Mouse (Mus musculus) lung, embryonic 16.5 days (tissue): ENCODE measurements at regions not wholly inside any gene's neighbourhood (a gene's known extent, or its start where the extent isn't known, plus 50 kb on each side); places are given as distances from the start of the nearest gene placed in this dataset.

Experiments used
- ATAC-seq: fragments of 200-750 bp; cut with Nextera tagmentation; 2 replicates; pipeline ENCODE4 v1.8.0; 2017; ENCODE audit warnings: low read depth, mild to moderate bottlenecking, moderate library complexity
- H3K27ac ChIP-seq: fragments of 300-500 bp; sonication (generic); 2 replicates; pipeline ENCODE4 v1.5.1; 2014; ENCODE audit warnings: mild to moderate bottlenecking, control low read depth, low read length
- H3K27me3 ChIP-seq: fragments of 300-500 bp; sonication (generic); 2 replicates; pipeline ENCODE4 v1.6.1; 2014; ENCODE audit warnings: low read depth, low read length, mixed read lengths; ENCODE audit not compliant: control insufficient read depth, insufficient read depth
- H3K36me3 ChIP-seq: fragments of 300-500 bp; sonication (generic); 2 replicates; pipeline ENCODE4 v1.6.1; 2014; ENCODE audit warnings: low read length; ENCODE audit not compliant: control insufficient read depth, insufficient read depth
- H3K4me1 ChIP-seq: fragments of 300-500 bp; sonication (generic); replicated peaks from 2 replicates; pipeline ENCODE4 v1.6.1; 2014; ENCODE audit warnings: low read length, mixed read lengths; ENCODE audit not compliant: control insufficient read depth, insufficient read depth
- H3K4me2 ChIP-seq: fragments of 300-500 bp; sonication (generic); 2 replicates; pipeline ENCODE4 v1.6.1; 2014; ENCODE audit warnings: low read depth, low read length, control low read depth
- H3K4me3 ChIP-seq: fragments of 300-500 bp; sonication (generic); 2 replicates; pipeline ENCODE4 v1.5.1; 2014; ENCODE audit warnings: mild to moderate bottlenecking, low read length, control low read depth
- H3K9ac ChIP-seq: fragments of 300-500 bp; sonication (generic); 2 replicates; pipeline ENCODE4 v1.6.1; 2014; ENCODE audit warnings: low read length, control low read depth
- H3K9me3 ChIP-seq: fragments of 300-500 bp; sonication (generic); 2 replicates; pipeline ENCODE4 v1.6.1; 2016; ENCODE audit warnings: low read length; ENCODE audit not compliant: control insufficient read depth
- WGBS: fragments of 180-500 bp; shearing (Covaris S2); extraction: QIAGEN DNeasy Blood & Tissue Kit; methylation state at CpG from one replicate; pipeline ENCODE4 v1.1.7; 2014; 5-methylcytosine and 5-hydroxymethylcytosine counted together

DNA sequence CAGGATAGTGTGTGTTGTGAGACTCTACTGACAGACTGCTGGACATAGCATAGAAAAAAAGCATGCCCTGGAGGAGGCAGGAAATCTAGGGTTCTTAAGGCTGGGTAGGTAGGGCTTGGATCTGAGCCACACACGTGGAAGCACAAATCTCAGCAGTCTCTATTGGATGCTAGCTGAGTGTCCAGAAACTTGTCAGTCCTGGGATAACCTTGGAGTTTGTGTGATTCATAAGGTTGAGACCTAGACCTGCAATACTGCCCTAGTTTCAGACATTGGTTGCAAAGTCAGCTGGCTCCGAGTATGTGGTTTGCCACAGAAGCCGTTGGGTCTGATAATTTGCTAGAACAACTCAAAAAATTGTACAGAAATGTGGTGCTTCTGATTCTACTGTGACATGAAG, 335.8 kb upstream of the Myt1l start:
- Histone ChIP-seq H3K9ac (no peak overlapping the region), H3K27ac (no peak overlapping the region), H3K4me3 (no peak overlapping the region), H3K36me3 (no peaks in the 10 kb centered on the region), H3K27me3 (no peaks in the 10 kb centered on the region), H3K4me1 (no peaks in the 10 kb centered on the region), H3K9me3 (no peaks in the 10 kb centered on the region), H3K4me2 (no peak overlapping the region)
- 79% methylated on average over 3 of the region's 3 CpGs for WGBS
- ATAC-seq, result no peak

DNA sequence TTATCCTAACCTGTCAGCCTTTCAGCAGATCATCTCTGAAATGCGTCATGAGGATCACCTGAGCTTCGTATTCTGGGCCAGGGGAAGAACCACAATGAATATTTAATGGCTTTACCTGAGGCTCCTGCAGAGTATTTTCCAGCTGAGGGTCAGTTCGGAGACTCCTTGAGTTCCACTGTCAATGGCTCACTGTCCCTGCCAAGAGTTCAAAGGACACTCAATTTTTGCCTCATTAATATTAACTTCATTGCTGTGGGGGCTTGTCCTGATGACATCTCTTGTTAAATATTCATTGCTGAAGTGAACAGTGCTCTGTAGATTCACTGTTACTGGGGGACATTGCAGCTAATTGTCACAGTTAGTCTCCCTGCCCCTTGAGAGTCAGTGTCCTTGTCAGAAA, 316.2 kb upstream of the Myt1l start:
- no peaks in the 10 kb centered on the region for H3K36me3 ChIP-seq
- no peaks in the 10 kb centered on the region for H3K9me3 ChIP-seq
- ATAC-seq, result no peak
- H3K4me3 ChIP-seq, result no peak overlapping the region
- no peaks in the 10 kb centered on the region for H3K27me3 ChIP-seq
- no peak overlapping the region for H3K9ac ChIP-seq
- 46% methylated on average over 3 of the region's 3 CpGs for WGBS
- H3K4me1 ChIP-seq, result no peaks in the 10 kb centered on the region
- H3K27ac ChIP-seq, result no peak overlapping the region
- no peak overlapping the region for H3K4me2 ChIP-seq

DNA sequence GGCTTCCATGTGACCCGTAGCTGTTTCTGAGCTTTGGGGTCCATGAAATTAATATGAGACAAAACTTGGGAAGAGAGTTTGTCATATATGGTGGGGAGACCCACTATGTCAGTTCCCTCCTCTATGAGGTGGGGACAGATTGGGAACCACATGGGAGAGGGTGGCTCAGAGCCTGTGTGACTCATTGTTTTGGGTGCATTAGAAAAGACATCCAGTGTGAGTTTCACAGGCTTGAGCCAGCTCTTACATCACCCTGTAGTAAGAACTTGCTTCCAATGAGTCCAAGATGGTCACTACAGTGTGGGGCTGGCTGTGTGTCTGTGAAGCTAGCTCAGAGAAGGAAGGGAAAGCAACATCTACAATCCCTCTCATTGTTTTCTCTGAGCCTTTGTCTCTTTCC, 314.6 kb upstream of the Myt1l start:
- H3K4me3 ChIP-seq, result no peak overlapping the region
- H3K9me3 ChIP-seq, result no peaks in the 10 kb centered on the region
- H3K9ac ChIP-seq, result no peak overlapping the region
- 82% methylated on average over 1 of the region's 1 CpGs for WGBS
- no peak overlapping the region for H3K27ac ChIP-seq
- H3K4me1 ChIP-seq, result no peaks in the 10 kb centered on the region
- no peak for ATAC-seq
- no peaks in the 10 kb centered on the region for H3K27me3 ChIP-seq
- no peak overlapping the region for H3K4me2 ChIP-seq
- no peaks in the 10 kb centered on the region for H3K36me3 ChIP-seq

DNA sequence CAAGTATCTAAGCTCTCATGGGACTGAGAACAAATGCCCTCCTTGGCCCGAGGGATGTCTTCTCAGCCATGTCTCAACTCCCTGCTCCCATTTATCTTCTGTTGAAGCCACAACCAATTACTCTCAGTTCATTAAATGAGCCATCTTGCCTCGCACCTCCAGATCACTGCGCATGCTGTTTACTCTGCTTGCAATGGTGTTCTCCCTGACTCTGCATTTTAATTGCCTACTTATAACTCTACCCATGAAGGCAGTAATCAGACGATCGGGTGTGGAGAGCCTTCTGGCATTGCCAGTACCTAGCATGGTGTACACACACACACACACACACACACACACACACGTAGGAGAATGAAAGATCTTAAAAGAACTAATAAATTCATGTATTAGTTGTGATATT, 306.1 kb upstream of the Myt1l start:
- Histone ChIP-seq H3K4me2 (no peak overlapping the region), H3K4me1 (no peaks in the 10 kb centered on the region), H3K9ac (no peak overlapping the region), H3K4me3 (no peak overlapping the region), H3K27me3 (no peaks in the 10 kb centered on the region), H3K27ac (no peak overlapping the region), H3K9me3 (no peaks in the 10 kb centered on the region), H3K36me3 (no peaks in the 10 kb centered on the region)
- WGBS, result 79% methylated on average over 6 of the region's 6 CpGs
- ATAC-seq, result no peak

DNA sequence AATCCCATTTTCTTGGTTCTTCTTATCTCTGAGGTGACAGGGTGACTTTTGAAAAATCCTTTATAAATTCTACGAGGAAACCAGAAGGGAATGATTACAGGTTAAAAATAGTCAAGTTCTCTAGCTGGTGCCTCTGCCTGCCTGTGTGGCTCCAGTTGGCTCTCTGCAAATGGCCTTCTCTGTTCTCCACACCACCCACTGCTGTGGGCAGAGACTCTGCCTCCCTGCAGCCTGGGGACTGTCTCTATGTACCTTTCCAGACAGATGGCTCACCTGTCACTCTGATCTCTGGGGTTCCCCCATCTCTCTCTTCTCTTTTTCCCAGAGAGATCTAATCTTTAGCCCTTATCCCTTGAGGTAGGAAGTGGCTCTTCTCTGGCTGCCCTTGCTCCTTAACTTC, 302.2 kb upstream of the Myt1l start:
- 16% methylated on average over 1 of the region's 1 CpGs for WGBS
- Histone ChIP-seq H3K36me3 (no peaks in the 10 kb centered on the region), H3K9me3 (no peaks in the 10 kb centered on the region), H3K27ac (no peak overlapping the region), H3K4me3 (no peak overlapping the region), H3K27me3 (no peaks in the 10 kb centered on the region), H3K9ac (no peak overlapping the region), H3K4me1 (no peaks in the 10 kb centered on the region), H3K4me2 (no peak overlapping the region)
- ATAC-seq, result no peak

DNA sequence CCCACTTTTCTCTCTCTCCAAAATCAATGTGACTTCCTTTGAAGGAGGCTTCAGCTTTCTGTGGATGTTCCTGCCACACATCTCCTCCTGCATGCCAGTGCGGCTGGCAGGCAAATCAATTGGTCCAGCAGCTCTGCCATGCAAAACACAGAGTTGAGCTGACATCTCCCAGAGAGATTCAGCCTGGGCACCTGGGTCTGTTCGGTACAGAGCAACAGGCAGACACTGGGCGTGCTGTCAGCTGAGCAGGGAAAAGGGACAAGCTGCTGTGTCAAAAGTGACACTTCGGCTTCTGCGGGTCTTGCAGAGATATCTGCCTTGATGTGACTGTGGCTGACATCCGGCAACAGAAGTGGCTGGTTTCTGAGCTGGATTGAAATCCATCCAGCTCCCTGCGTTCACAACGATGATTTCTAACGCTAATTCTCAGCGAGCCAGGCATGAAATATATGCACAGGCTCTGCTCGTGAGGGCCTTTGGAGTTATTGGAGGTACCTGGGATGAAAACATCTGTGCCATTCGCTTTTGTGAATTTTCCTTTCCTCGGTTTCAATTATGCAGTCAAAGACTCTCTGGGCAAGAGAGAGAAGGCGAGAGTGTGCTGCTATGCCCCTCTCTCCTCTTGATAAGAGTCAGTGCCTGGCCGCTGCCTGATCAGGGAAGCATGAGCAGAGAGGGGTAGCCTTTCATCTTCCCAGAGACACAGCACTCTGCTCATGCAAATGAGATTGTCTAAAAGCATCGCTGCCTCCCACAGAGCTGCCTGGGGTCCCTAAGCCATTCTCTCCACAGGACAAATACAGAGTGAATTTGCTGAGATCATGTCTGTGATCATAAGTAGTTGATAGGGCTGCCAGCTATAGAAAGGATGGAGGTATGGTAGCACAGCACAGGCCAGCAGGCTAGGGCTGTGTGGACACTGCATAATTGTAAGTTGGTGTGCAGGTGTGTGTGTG, 295.4 kb upstream of the Myt1l start:
- no peak overlapping the region for H3K9ac ChIP-seq
- no peak overlapping the region for H3K4me2 ChIP-seq
- no peaks in the 10 kb centered on the region; the same call in 1 of the 2 replicates for H3K27me3 ChIP-seq
- H3K4me1 ChIP-seq, result no peaks in the 10 kb centered on the region
- no peaks in the 10 kb centered on the region for H3K36me3 ChIP-seq
- WGBS, result 23% methylated on average over 16 of the region's 16 CpGs
- no peaks in the 10 kb centered on the region for H3K9me3 ChIP-seq
- ATAC-seq, result no peak
- no peak overlapping the region for H3K4me3 ChIP-seq
- H3K27ac ChIP-seq, result no peak overlapping the region

DNA sequence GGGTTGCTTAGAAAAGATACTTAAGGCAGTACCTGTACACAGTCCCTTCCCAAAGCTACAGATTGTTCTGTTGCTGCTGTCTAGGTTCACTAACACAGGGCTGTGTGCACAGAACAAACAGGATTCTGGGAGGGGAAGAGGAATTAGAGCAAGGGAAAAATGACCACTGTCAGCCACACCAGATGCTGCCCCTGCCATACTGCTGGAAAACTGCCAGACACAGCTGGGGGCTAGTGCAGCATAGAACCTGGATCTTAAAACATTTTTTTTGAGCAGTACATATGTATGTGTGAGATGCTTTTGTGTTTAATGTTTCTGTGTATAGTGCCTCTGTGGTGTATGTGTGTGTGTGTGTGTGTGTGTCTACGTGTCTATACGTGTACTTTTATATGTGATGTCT, 291.7 kb upstream of the Myt1l start:
- no peak overlapping the region for H3K4me2 ChIP-seq
- H3K9me3 ChIP-seq, result no peaks in the 10 kb centered on the region
- 80% methylated on average over 2 of the region's 2 CpGs for WGBS
- H3K9ac ChIP-seq, result no peak overlapping the region
- H3K4me1 ChIP-seq, result peaks cover 18% of the 10 kb centered on the region
- H3K4me3 ChIP-seq, result no peak overlapping the region
- no peak overlapping the region for H3K27ac ChIP-seq
- no peaks in the 10 kb centered on the region; the same call in 1 of the 2 replicates for H3K27me3 ChIP-seq
- ATAC-seq, result no peak
- H3K36me3 ChIP-seq, result no peaks in the 10 kb centered on the region

DNA sequence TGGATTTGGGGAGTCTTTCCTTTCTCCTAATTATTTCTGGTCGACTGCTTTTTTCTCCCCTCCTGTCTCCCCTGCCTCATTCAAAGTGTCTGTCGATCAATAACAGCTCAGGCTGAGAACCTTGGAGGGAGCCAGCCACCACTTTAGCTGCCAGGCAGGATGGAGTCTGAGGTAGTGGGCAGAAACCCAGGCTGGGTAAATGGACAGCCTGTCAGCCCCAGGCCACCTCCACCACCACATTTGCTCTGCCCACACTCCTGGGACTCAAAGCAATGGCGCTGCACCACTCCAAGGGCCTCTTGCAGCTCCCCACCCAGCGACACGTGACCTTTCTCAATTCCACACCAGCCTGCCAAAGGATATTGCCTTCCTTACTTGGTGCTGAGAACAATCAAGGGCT, 290.7 kb upstream of the Myt1l start:
- H3K4me2 ChIP-seq, result no peak overlapping the region
- H3K4me1 ChIP-seq, result peaks cover 18% of the 10 kb centered on the region
- H3K27me3 ChIP-seq, result no peaks in the 10 kb centered on the region; the same call in 1 of the 2 replicates
- no peaks in the 10 kb centered on the region for H3K36me3 ChIP-seq
- H3K4me3 ChIP-seq, result no peak overlapping the region
- no peak overlapping the region for H3K9ac ChIP-seq
- no peak overlapping the region for H3K27ac ChIP-seq
- no peak for ATAC-seq
- no peaks in the 10 kb centered on the region for H3K9me3 ChIP-seq
- 48% methylated on average over 5 of the region's 5 CpGs for WGBS

DNA sequence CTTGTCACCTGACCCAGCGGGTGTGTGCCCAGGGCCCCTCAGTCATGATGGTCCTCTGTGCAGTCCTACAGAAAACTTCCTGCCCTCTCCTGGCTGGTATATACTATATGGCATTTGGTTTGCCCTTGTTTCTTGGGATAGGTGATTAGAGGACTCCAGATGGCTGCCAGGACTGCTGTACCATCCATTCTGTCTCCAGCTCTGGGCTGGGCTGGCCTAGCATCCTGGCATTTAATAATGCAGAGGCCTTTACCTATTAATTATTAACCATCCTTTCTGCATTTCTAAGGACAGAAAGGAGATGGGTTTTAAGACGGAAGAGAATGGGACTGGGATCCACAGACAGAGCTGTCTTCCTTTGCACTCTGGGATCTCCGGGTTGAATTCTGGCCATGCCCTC, 288.7 kb upstream of the Myt1l start:
- peaks cover 18% of the 10 kb centered on the region for H3K4me1 ChIP-seq
- no peak for ATAC-seq

More for the DNA sequence above, 288.7 kb upstream of the Myt1l start:
- no peaks in the 10 kb centered on the region for H3K36me3 ChIP-seq
- no peaks in the 10 kb centered on the region for H3K27me3 ChIP-seq
- no peaks in the 10 kb centered on the region for H3K9me3 ChIP-seq
- H3K4me2 ChIP-seq, result no peak overlapping the region
- no peak overlapping the region for H3K27ac ChIP-seq
- no peak overlapping the region for H3K4me3 ChIP-seq
- H3K9ac ChIP-seq, result no peak overlapping the region
- 40% methylated on average over 3 of the region's 3 CpGs for WGBS
